ENCODE assay signal across 10 mouse cellular contexts in genomic region chr16:43505314-43505950, GRCm38 (mm10).
DNase-seq lines count a peak whose midpoint lies in the region; ATAC-seq and TF ChIP-seq lines count a peak whose summit lies in the region.
"Had no signal": no experiment of that assay in that cellular context is flagged by ENCODE, and none has a peak within 500 bp of the region (broad histone marks: within the 10 kb centered on the region; RNA-seq: fewer than 3 reads in every experiment).

No protein-coding gene starts in this region.

- peaks cover 27% of the 10 kb centered on the region for H3K4me1 ChIP-seq in heart, embryonic 15.5 days (replicated peaks)
- peaks cover 27% of the 10 kb centered on the region for H3K4me1 ChIP-seq in neural tube, embryonic 12.5 days

- H3K9me3 ChIP-seq in heart, embryonic 15.5 days (replicated peaks) = no peaks in the 10 kb centered on the region
- no peaks in the 10 kb centered on the region for H3K9me3 ChIP-seq in neural tube, embryonic 12.5 days
- H3K9me3 ChIP-seq: embryonic facial prominence, embryonic 15.5 days had no signal

- H3K9ac ChIP-seq in heart, embryonic 15.5 days = peak overlapping the region; percentile 31
- H3K9ac ChIP-seq in neural tube, embryonic 12.5 days = peak overlapping the region; percentile 64
- H3K9ac ChIP-seq: embryonic facial prominence, embryonic 15.5 days had no signal

- no peaks in the 10 kb centered on the region for H3K27me3 ChIP-seq in heart, embryonic 15.5 days
- H3K27me3 ChIP-seq in neural tube, embryonic 12.5 days (replicated peaks) = no peaks in the 10 kb centered on the region
- H3K27me3 ChIP-seq: embryonic facial prominence, embryonic 15.5 days had no signal

- no peak; the same call in 1 of the 2 replicates for ATAC-seq in heart, embryonic 15.5 days (replicated peaks; ENCODE audit: insufficient number of reproducible peaks, insufficient read depth, low FRiP score, low read depth)
- no peak for ATAC-seq in neural tube, embryonic 12.5 days (ENCODE audit: low FRiP score, low read depth)

- WGBS in heart, embryonic 15.5 days = 32% methylated on average over 9 of the region's 9 CpGs
- WGBS in neural tube, embryonic 12.5 days = 28% methylated on average over 9 of the region's 9 CpGs

- peak overlapping the region; percentile 64 for H3K4me2 ChIP-seq in heart, embryonic 15.5 days
- H3K4me2 ChIP-seq in neural tube, embryonic 12.5 days (replicated peaks) = peak overlapping the region; percentile 72

- TF ChIP-seq CTCF in layer of hippocampus, adult 2 months (conservative IDR thresholded peaks at IDR 0.05) = no peak

- H3K36me3 ChIP-seq in heart, embryonic 15.5 days = no peaks in the 10 kb centered on the region
- H3K36me3 ChIP-seq in neural tube, embryonic 12.5 days = no peaks in the 10 kb centered on the region
- H3K36me3 ChIP-seq: embryonic facial prominence, embryonic 15.5 days had no signal

- H3K27ac ChIP-seq in layer of hippocampus, adult 2 months = peak overlapping the region; percentile 99
- H3K27ac ChIP-seq in heart, embryonic 15.5 days = peak overlapping the region; percentile 83
- 0 out of 2 replicates have a peak overlapping the region, but pooled peaks have one; percentile 20 for H3K27ac ChIP-seq in neural tube, embryonic 12.5 days
- H3K27ac ChIP-seq: embryonic facial prominence, embryonic 15.5 days had no signal

- peak; percentile 34 for DNase-seq in adrenal gland, adult 2 months
- no peak for DNase-seq in adrenal gland, postnatal 14 days
- DNase-seq in layer of hippocampus, adult 2 months (ENCODE audit: low spot score in 2 of 2) = peak in 1 of 2 experiments; percentile 7
- DNase-seq in layer of hippocampus, adult 18-20 months (ENCODE audit: low spot score in 2 of 2) = no peak
- DNase-seq in spleen, postnatal 10 days (ENCODE audit: low spot score in 2 of 2) = no peak
- no peak for DNase-seq in yolk sac, embryonic 10.5 days (ENCODE audit: low spot score)
- DNase-seq: lung, adult 2 months had no signal

- peak overlapping the region; percentile 72 for H3K4me3 ChIP-seq in layer of hippocampus, adult 2 months
- peak overlapping the region; percentile 36; the same call in 1 of the 2 replicates for H3K4me3 ChIP-seq in heart, embryonic 15.5 days
- H3K4me3 ChIP-seq in neural tube, embryonic 12.5 days = peak overlapping the region; percentile 23

Comparison
In these comparisons a context has a peak if more than half of its experiments do, and no peak if none do; other contexts are left out.
1. H3K27ac ChIP-seq: peak in every context shown above with its lines; median percentile 99 in layer of hippocampus, adult 2 months; 83 in heart, embryonic 15.5 days; 20 in neural tube, embryonic 12.5 days.